Mouse (Mus musculus): ENCODE results near the gene 4931406P16Rik.

4931406P16Rik gene

GRCm38 (mm10) chr7:34309186-34309764 is 4.1 kb downstream of the 4931406P16Rik start:
- no peak for DNase-seq (ENCODE audit: low spot score)

GRCm38 (mm10) chr7:34308586-34308985 is 4.8 kb downstream of the 4931406P16Rik start:
- no peak for DNase-seq (ENCODE audit: low spot score)

GRCm38 (mm10) chr7:34305454-34305853 is 7.9 kb downstream of the 4931406P16Rik start:
- DNase-seq (ENCODE audit: low spot score): no peak

- no peak for DNase-seq (ENCODE audit: low spot score)
These were observed 10.7 kb downstream of the 4931406P16Rik start for GRCm38 (mm10) chr7:34302651-34303050.

GRCm38 (mm10) chr7:34301952-34302351 is 11.4 kb downstream of the 4931406P16Rik start:
- no peak for DNase-seq (ENCODE audit: low spot score)

GRCm38 (mm10) chr7:34298818-34299217 is 14.5 kb downstream of the 4931406P16Rik start:
- DNase-seq (ENCODE audit: low spot score): no peak

- no peak for DNase-seq (ENCODE audit: low spot score)
These were observed 17.2 kb downstream of the 4931406P16Rik start for GRCm38 (mm10) chr7:34296124-34296523.

- DNase-seq (ENCODE audit: low spot score): no peak
These were observed 20.7 kb downstream of the 4931406P16Rik start for GRCm38 (mm10) chr7:34292633-34293032.

GRCm38 (mm10) chr7:34291265-34291664 is 22.1 kb downstream of the 4931406P16Rik start:
- no peak for DNase-seq (ENCODE audit: low spot score)

GRCm38 (mm10) chr7:34290450-34291151 is 22.8 kb downstream of the 4931406P16Rik start:
- DNase-seq (ENCODE audit: low spot score): no peak

GRCm38 (mm10) chr7:34277656-34278055 is 35.7 kb downstream of the 4931406P16Rik start:
- DNase-seq (ENCODE audit: low spot score): no peak

- DNase-seq (ENCODE audit: low spot score): no peak
These were observed 37.3 kb downstream of the 4931406P16Rik start for GRCm38 (mm10) chr7:34276066-34276465.

GRCm38 (mm10) chr7:34272465-34272864 is 40.9 kb downstream of the 4931406P16Rik start:
- no peak for DNase-seq (ENCODE audit: low spot score)

GRCm38 (mm10) chr7:34268463-34268862 is 44.9 kb downstream of the 4931406P16Rik start:
- DNase-seq (ENCODE audit: low spot score): no peak

- no peak for DNase-seq (ENCODE audit: low spot score)
These were observed 46.9 kb downstream of the 4931406P16Rik start for GRCm38 (mm10) chr7:34266421-34266820.

GRCm38 (mm10) chr7:34265876-34266346 is 47.4 kb downstream of the 4931406P16Rik start:
- DNase-seq (ENCODE audit: low spot score): peak; percentile 46

GRCm38 (mm10) chr7:34263437-34263836 is 49.9 kb downstream of the 4931406P16Rik start:
- DNase-seq (ENCODE audit: low spot score): no peak

- no peak for DNase-seq (ENCODE audit: low spot score)
These were observed 54.9 kb downstream of the 4931406P16Rik start for GRCm38 (mm10) chr7:34258407-34258806.

- DNase-seq (ENCODE audit: low spot score): no peak
These were observed 56.1 kb downstream of the 4931406P16Rik start for GRCm38 (mm10) chr7:34257279-34257678.

- DNase-seq (ENCODE audit: low spot score): no peak
These were observed 57.4 kb downstream of the 4931406P16Rik start for GRCm38 (mm10) chr7:34255916-34256315.

GRCm38 (mm10) chr7:34255137-34255536 is 58.2 kb downstream of the 4931406P16Rik start:
- no peak for DNase-seq (ENCODE audit: low spot score)

- no peak for DNase-seq (ENCODE audit: low spot score)
These were observed 61.3 kb downstream of the 4931406P16Rik start for GRCm38 (mm10) chr7:34252030-34252429.

- DNase-seq (ENCODE audit: low spot score): no peak
These were observed 62.6 kb downstream of the 4931406P16Rik start, which contains the start of gene Gm6096 for GRCm38 (mm10) chr7:34250738-34251137. Gene Gm6096, plus strand, starts transcription at chr7:34251038.

All from urinary bladder, postnatal 25 days (tissue).